Mouse (Mus musculus): ENCODE data around the gene Plk3. TPM values are rescaled to one million over a fixed set of nuclear protein-coding genes. Genes with fewer than 3 reads are reported as not detected.

Plk3 gene
- total and polyA plus RNA-seq, 2 experiments from 2014 or later = 1.9 to 4.0 TPM

GRCm38 (mm10) chr4:117115592-117115991, 18.2 kb downstream of the Plk3 start:
- H3K27ac ChIP-seq (ENCODE audit: low read depth) = no peak overlapping the region
- H3K4me3 ChIP-seq (ENCODE audit: low read depth, low read length) = no peak overlapping the region
- H3K4me2 ChIP-seq (ENCODE audit: low read depth, low read length) = no peak overlapping the region
- no peaks in the 10 kb centered on the region; the same call in 1 of the 2 replicates for H3K4me1 ChIP-seq (ENCODE audit: control insufficient read depth, insufficient read depth)
- TF ChIP-seq EP300 (IDR thresholded peaks at IDR 0.05; ENCODE audit: low read depth) (no peak), CTCF (IDR thresholded peaks at IDR 0.05; ENCODE audit: low read depth) (no peak)
- H3K36me3 ChIP-seq (replicated peaks; ENCODE audit: control insufficient read depth, insufficient read depth, low read length) = no peaks in the 10 kb centered on the region
- no peaks in the 10 kb centered on the region for H3K9me3 ChIP-seq (replicated peaks; ENCODE audit: control insufficient read depth, low read length)
- WGBS = 70% methylated on average over 5 of the region's 5 CpGs
- no peak overlapping the region for H3K9ac ChIP-seq (replicated peaks; ENCODE audit: low read depth, low read length)
- no peak for ATAC-seq (ENCODE audit: insufficient read depth, low read depth)
- no peak for DNase-seq (ENCODE audit: low spot score)
- no peaks in the 10 kb centered on the region for H3K27me3 ChIP-seq (ENCODE audit: control insufficient read depth, insufficient read depth, low read length)

DNA sequence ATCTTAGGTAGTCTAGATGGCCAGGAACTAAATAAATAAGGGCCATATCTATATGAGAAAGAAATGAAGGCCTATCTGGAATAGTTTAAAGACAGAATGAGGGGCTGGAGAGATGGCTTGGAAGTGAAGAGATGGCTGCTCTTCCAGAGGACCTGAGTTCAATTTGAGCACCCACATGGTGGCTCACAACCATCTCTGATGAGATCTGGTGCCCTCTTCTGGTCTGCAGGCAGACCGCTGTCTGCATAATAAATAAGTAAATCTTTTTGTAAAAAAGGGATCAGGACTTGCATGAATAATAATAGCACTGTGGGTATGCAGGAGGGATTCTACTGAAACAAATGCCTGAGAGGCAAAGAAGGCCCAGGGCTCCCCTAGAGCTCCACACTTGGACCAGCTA, 20.5 kb downstream of the Plk3 start:
- TF ChIP-seq CTCF (IDR thresholded peaks at IDR 0.05; ENCODE audit: low read depth) = no peak
- TF ChIP-seq EP300 (IDR thresholded peaks at IDR 0.05; ENCODE audit: low read depth) = no peak
- no peak for ATAC-seq (ENCODE audit: insufficient read depth, low read depth)
- H3K27me3 ChIP-seq (ENCODE audit: control insufficient read depth, insufficient read depth, low read length) = no peaks in the 10 kb centered on the region
- DNase-seq (ENCODE audit: low spot score) = no peak
- no peaks in the 10 kb centered on the region for H3K36me3 ChIP-seq (replicated peaks; ENCODE audit: control insufficient read depth, insufficient read depth, low read length)
- no peak overlapping the region for H3K4me2 ChIP-seq (ENCODE audit: low read depth, low read length)
- 86% methylated on average over 1 of the region's 1 CpGs for WGBS
- no peak overlapping the region for H3K27ac ChIP-seq (ENCODE audit: low read depth)
- no peak overlapping the region for H3K9ac ChIP-seq (replicated peaks; ENCODE audit: low read depth, low read length)
- H3K4me1 ChIP-seq (ENCODE audit: control insufficient read depth, insufficient read depth) = no peaks in the 10 kb centered on the region
- no peak overlapping the region for H3K4me3 ChIP-seq (ENCODE audit: low read depth, low read length)
- H3K9me3 ChIP-seq (replicated peaks; ENCODE audit: control insufficient read depth, low read length) = no peaks in the 10 kb centered on the region

GRCm38 (mm10) chr4:117110985-117111384, 22.8 kb downstream of the Plk3 start:
- no peak overlapping the region for H3K4me2 ChIP-seq (ENCODE audit: low read depth, low read length)
- no peak overlapping the region for H3K9ac ChIP-seq (replicated peaks; ENCODE audit: low read depth, low read length)
- no peaks in the 10 kb centered on the region for H3K36me3 ChIP-seq (replicated peaks; ENCODE audit: control insufficient read depth, insufficient read depth, low read length)
- no peak overlapping the region for H3K4me3 ChIP-seq (ENCODE audit: low read depth, low read length)
- DNase-seq (ENCODE audit: low spot score) (no peak), ATAC-seq (ENCODE audit: insufficient read depth, low read depth) (no peak)
- no peaks in the 10 kb centered on the region for H3K4me1 ChIP-seq (ENCODE audit: control insufficient read depth, insufficient read depth)
- 86% methylated on average over 11 of the region's 11 CpGs for WGBS
- H3K9me3 ChIP-seq (replicated peaks; ENCODE audit: control insufficient read depth, low read length) = no peaks in the 10 kb centered on the region
- no peak overlapping the region for H3K27ac ChIP-seq (ENCODE audit: low read depth)
- no peaks in the 10 kb centered on the region for H3K27me3 ChIP-seq (ENCODE audit: control insufficient read depth, insufficient read depth, low read length)
- TF ChIP-seq CTCF (IDR thresholded peaks at IDR 0.05; ENCODE audit: low read depth) (no peak), EP300 (IDR thresholded peaks at IDR 0.05; ENCODE audit: low read depth) (no peak)

- H3K36me3 ChIP-seq (replicated peaks; ENCODE audit: control insufficient read depth, insufficient read depth, low read length) = no peaks in the 10 kb centered on the region
Observed at GRCm38 (mm10) chr4:117110249-117110648, 23.5 kb downstream of the Plk3 start.

DNA sequence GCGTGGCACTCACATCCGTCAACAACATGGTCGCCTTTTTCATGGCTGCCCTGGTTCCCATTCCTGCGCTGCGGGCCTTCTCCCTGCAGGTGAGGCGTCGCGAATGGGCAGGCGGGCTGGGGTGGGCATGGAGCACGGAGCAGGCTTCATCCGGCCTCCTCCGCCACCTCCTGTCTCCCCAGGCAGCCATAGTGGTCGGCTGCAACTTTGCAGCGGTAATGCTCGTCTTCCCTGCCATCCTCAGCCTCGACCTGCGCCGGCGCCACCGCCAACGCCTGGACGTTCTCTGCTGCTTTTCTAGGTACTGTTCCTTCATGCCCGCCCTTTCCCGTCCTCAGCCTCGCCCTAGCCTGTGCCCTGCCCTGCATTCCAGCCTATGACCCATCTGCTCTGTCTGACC, 24.4 kb downstream of the Plk3 start:
- ATAC-seq (ENCODE audit: insufficient read depth, low read depth) (no peak), DNase-seq (ENCODE audit: low spot score) (no peak)
- no peaks in the 10 kb centered on the region for H3K4me1 ChIP-seq (ENCODE audit: control insufficient read depth, insufficient read depth)
- H3K36me3 ChIP-seq (replicated peaks; ENCODE audit: control insufficient read depth, insufficient read depth, low read length) = no peaks in the 10 kb centered on the region
- no peak overlapping the region for H3K4me2 ChIP-seq (ENCODE audit: low read depth, low read length)
- no peak overlapping the region for H3K4me3 ChIP-seq (ENCODE audit: low read depth, low read length)
- TF ChIP-seq CTCF (IDR thresholded peaks at IDR 0.05; ENCODE audit: low read depth) (no peak), EP300 (IDR thresholded peaks at IDR 0.05; ENCODE audit: low read depth) (no peak)
- no peak overlapping the region for H3K9ac ChIP-seq (replicated peaks; ENCODE audit: low read depth, low read length)
- WGBS = 86% methylated on average over 25 of the region's 25 CpGs
- no peak overlapping the region for H3K27ac ChIP-seq (ENCODE audit: low read depth)
- no peaks in the 10 kb centered on the region for H3K27me3 ChIP-seq (ENCODE audit: control insufficient read depth, insufficient read depth, low read length)
- H3K9me3 ChIP-seq (replicated peaks; ENCODE audit: control insufficient read depth, low read length) = no peaks in the 10 kb centered on the region

More at GRCm38 (mm10) chr4:117110249-117110648, 23.5 kb downstream of the Plk3 start:
- Histone ChIP-seq H3K27me3 (ENCODE audit: control insufficient read depth, insufficient read depth, low read length) (no peaks in the 10 kb centered on the region), H3K27ac (ENCODE audit: low read depth) (no peak overlapping the region), H3K9me3 (replicated peaks; ENCODE audit: control insufficient read depth, low read length) (no peaks in the 10 kb centered on the region), H3K4me2 (ENCODE audit: low read depth, low read length) (no peak overlapping the region), H3K9ac (replicated peaks; ENCODE audit: low read depth, low read length) (no peak overlapping the region), H3K4me1 (ENCODE audit: control insufficient read depth, insufficient read depth) (no peaks in the 10 kb centered on the region), H3K4me3 (ENCODE audit: low read depth, low read length) (no peak overlapping the region)
- TF ChIP-seq CTCF (IDR thresholded peaks at IDR 0.05; ENCODE audit: low read depth) (no peak), EP300 (IDR thresholded peaks at IDR 0.05; ENCODE audit: low read depth) (no peak)
- WGBS = 86% methylated on average over 13 of the region's 13 CpGs
- DNase-seq (ENCODE audit: low spot score) (no peak), ATAC-seq (ENCODE audit: insufficient read depth, low read depth) (no peak)

DNA sequence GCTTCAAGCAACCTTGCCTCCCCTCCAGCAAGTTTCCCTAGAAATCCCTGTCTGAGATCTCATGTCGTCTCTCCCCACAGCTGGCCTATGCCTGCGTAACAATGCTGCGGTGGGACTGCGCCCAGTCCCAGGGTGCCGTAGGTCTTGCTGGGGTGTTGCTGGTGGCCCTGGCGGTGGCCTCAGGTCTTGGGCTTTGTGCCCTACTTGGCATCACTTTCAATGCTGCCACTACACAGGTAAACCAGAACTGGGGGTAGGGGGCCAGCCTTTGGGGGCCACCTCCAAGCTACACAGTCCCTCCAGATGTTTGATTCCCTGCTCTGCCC, 25.3 kb downstream of the Plk3 start:
- no peaks in the 10 kb centered on the region for H3K36me3 ChIP-seq (replicated peaks; ENCODE audit: control insufficient read depth, insufficient read depth, low read length)
- no peak overlapping the region for H3K4me3 ChIP-seq (ENCODE audit: low read depth, low read length)
- H3K4me2 ChIP-seq (ENCODE audit: low read depth, low read length) = no peak overlapping the region
- H3K27me3 ChIP-seq (ENCODE audit: control insufficient read depth, insufficient read depth, low read length) = no peaks in the 10 kb centered on the region
- ATAC-seq (ENCODE audit: insufficient read depth, low read depth) (no peak), DNase-seq (ENCODE audit: low spot score) (no peak)
- H3K9me3 ChIP-seq (replicated peaks; ENCODE audit: control insufficient read depth, low read length) = no peaks in the 10 kb centered on the region
- H3K27ac ChIP-seq (ENCODE audit: low read depth) = no peak overlapping the region
- TF ChIP-seq EP300 (IDR thresholded peaks at IDR 0.05; ENCODE audit: low read depth) (no peak), CTCF (IDR thresholded peaks at IDR 0.05; ENCODE audit: low read depth) (no peak)
- H3K4me1 ChIP-seq (ENCODE audit: control insufficient read depth, insufficient read depth) = no peaks in the 10 kb centered on the region
- 91% methylated on average over 6 of the region's 6 CpGs for WGBS
- no peak overlapping the region for H3K9ac ChIP-seq (replicated peaks; ENCODE audit: low read depth, low read length)

Data from heart, postnatal 0 days (tissue).